Mouse (Mus musculus) brain, embryonic 14.5 days (tissue): ENCODE data around the gene Tsen34.

Source experiments
- CTCF ChIP-seq: fragments of 200-500 bp; IDR thresholded peaks from 2 replicates; pipeline ENCODE4 v1.5.1; 2012; ENCODE audit warnings: inconsistent platforms, mild to moderate bottlenecking, moderate library complexity, borderline replicate concordance; ENCODE audit not compliant: insufficient read depth, insufficient read length; ENCODE audit errors: extremely low read depth
- POLR2A ChIP-seq: fragments of 200-500 bp; IDR thresholded peaks from 2 replicates; pipeline ENCODE4 v1.6.1; 2012; ENCODE audit warnings: mild to moderate bottlenecking, inconsistent platforms, borderline replicate concordance; ENCODE audit not compliant: poor library complexity, insufficient read depth, insufficient read length, severe bottlenecking; ENCODE audit errors: extremely low read depth

DNA sequence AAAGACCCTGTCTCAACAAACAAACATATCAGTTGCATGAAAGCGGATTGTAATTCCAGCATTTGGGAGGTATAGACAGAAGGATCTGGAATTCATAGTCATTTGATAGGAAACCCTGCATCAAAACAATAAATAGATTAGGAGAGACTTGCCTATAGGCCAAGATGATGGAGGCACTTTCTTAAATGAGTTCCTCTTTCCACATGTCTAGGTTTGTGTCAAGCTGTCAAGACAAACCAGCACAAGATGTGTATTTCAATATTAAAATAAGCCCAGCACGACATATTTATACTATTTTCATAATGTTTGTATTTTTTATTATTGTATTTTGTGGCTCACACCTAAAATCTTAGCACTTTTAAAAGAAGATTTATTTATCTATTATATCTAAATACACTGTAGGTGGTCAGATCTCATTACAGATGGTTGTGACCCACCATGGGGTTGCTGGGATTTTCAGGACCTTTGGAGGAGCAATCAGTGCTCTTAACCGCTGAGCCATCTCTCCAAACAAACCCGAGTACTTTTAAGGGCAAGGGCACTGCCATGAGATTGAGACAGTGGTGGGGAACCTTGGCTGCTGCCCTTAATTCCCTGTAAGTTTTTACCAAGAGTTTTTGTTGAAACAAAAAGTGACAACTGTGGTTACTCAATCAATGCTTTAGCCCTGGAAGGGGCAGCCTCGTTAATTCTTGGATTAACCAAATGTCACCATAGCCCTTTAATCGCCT lies 10.7 kb downstream of the Tsen34 start:
- no peak for TF ChIP-seq CTCF
- TF ChIP-seq POLR2A: no peak
